Mouse (Mus musculus) neural tube, embryonic 14.5 days (tissue): ENCODE results near the gene Mtif2. TPM values are rescaled to one million over a fixed set of nuclear protein-coding genes. Genes with fewer than 3 reads are reported as not detected.
"Not testable (repeated sequence)": the region's sequence is repeated elsewhere in the genome, so short reads cannot be mapped to it uniquely, and the experiment has no call there.

Experiments used
- ATAC-seq: fragments of 200-750 bp; cut with Nextera tagmentation; 2 replicates; pipeline ENCODE4 v1.8.0; 2017; ENCODE audit warnings: low read depth, mild to moderate bottlenecking, moderate TSS enrichment, moderate library complexity
- H3K27ac ChIP-seq: fragments of 300-500 bp; sonication (generic); 2 replicates; pipeline ENCODE4 v1.5.1; 2014; ENCODE audit warnings: low read depth, mild to moderate bottlenecking, control low read depth, low read length, moderate library complexity, mixed read lengths
- H3K27me3 ChIP-seq: fragments of 300-500 bp; sonication (generic); 2 replicates; pipeline ENCODE4 v1.6.1; 2014; ENCODE audit warnings: low read length; ENCODE audit not compliant: control insufficient read depth, insufficient read depth
- H3K36me3 ChIP-seq: fragments of 300-500 bp; sonication (generic); 2 replicates; pipeline ENCODE4 v1.6.1; 2014; ENCODE audit warnings: low read length, mixed read lengths; ENCODE audit not compliant: control insufficient read depth, insufficient read depth
- H3K4me1 ChIP-seq: fragments of 300-500 bp; sonication (generic); 2 replicates; pipeline ENCODE4 v1.6.1; 2014; ENCODE audit warnings: low read length; ENCODE audit not compliant: control insufficient read depth, insufficient read depth
- H3K4me2 ChIP-seq: fragments of 300-500 bp; sonication (generic); 2 replicates; pipeline ENCODE4 v1.6.1; 2014; ENCODE audit warnings: mild to moderate bottlenecking, low read depth, low read length, control low read depth
- H3K4me3 ChIP-seq: fragments of 300-500 bp; sonication (generic); 2 replicates; pipeline ENCODE4 v1.5.1; 2014; ENCODE audit warnings: low read depth, low read length, control low read depth, mixed read lengths
- H3K9ac ChIP-seq: fragments of 300-500 bp; sonication (generic); replicated peaks from 2 replicates; pipeline ENCODE4 v1.6.1; 2014; ENCODE audit warnings: low read depth, mild to moderate bottlenecking, control low read depth, low read length, mixed read lengths
- H3K9me3 ChIP-seq: fragments of 300-500 bp; sonication (generic); 2 replicates; pipeline ENCODE4 v1.6.1; 2016; ENCODE audit warnings: low read length; ENCODE audit not compliant: control insufficient read depth
- WGBS: fragments of 180-500 bp; shearing (Covaris S2); extraction: QIAGEN DNeasy Blood & Tissue Kit; methylation state at CpG from one replicate; pipeline ENCODE4 v1.1.7; 2014; 5-methylcytosine and 5-hydroxymethylcytosine counted together
- polyA plus RNA-seq: library from polyadenylated mRNA; unstranded; fragments of >200 nt; fragmentation: Nextera tagmentation; extraction: Ambion mirVana; gene quantifications from 2 replicates; pipeline ENCODE4 v1.2.1, GENCODE M21; 2014

The Mtif2 gene
- polyA plus RNA-seq, 1 experiment from 2014 or later: 48.5 TPM

- WGBS: 3% methylated on average over 40 of the region's 40 CpGs
- Histone ChIP-seq H3K9me3 (no peaks in the 10 kb centered on the region), H3K4me3 (peak within 1 kb of the TSS; percentile 45), H3K36me3 (no peaks in the 10 kb centered on the region; the same call in 1 of the 2 replicates), H3K27ac (peak within 1 kb of the TSS; percentile 6; the same call in 1 of the 2 replicates), H3K4me2 (peak within 1 kb of the TSS; percentile 63), H3K4me1 (no peaks in the 10 kb centered on the region), H3K9ac (peak within 1 kb of the TSS; percentile 43), H3K27me3 (no peaks in the 10 kb centered on the region)
- ATAC-seq: peak; percentile 98
Observed at GRCm38 (mm10) chr11:29514682-29515412, 11.4 kb upstream of the Mtif2 start, which contains the start of gene Prorsd1. Gene Prorsd1, minus strand, starts transcription at chr11:29515033.

- Histone ChIP-seq H3K27me3 (no peaks in the 10 kb centered on the region), H3K4me1 (no peaks in the 10 kb centered on the region), H3K27ac (no peak overlapping the region), H3K9ac (no peak overlapping the region), H3K9me3 (no peaks in the 10 kb centered on the region), H3K4me3 (no peak overlapping the region), H3K36me3 (peaks cover 35% of the 10 kb centered on the region), H3K4me2 (no peak overlapping the region)
- no peak for ATAC-seq
- 97% methylated on average over 1 of the region's 1 CpGs for WGBS
Observed at GRCm38 (mm10) chr11:29538201-29538600, 12.0 kb downstream of the Mtif2 start.

DNA sequence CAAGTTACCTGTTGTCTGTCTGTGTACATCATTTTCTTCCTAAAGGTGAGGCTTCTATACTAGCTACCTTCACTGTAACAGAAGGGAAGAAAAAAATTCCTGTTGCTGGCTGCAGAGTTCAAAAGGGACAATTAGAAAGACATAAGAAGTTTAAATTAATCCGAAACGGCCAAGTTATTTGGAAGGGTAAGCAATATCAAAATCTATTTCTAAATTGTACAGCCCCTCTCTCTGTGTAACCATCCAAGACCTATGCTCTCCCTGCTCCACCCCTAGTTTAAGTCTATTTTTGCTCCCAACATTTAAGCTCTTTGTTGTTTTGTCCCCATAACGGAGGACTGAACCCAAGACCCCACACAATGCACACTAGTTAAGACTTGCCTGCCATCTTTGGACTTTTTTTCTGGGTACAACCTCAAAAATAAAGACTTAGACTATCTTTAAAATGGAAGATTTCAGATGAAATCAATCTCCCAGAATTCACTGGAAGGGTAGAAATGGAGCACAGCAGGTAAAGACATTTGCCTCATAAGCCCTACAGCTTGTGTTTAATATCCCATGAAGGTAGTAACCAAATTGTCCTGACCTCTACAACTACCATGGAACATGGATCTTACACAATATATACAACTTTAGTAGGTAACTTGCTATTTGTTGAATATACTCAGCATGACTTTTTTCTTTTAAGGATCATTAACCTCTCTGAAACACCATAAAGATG, 18.2 kb downstream of the Mtif2 start:
- peaks cover 29% of the 10 kb centered on the region for H3K36me3 ChIP-seq
- peaks cover 8% of the 10 kb centered on the region; the same call in 1 of the 2 replicates for H3K4me1 ChIP-seq
- H3K9me3 ChIP-seq: no peaks in the 10 kb centered on the region
- ATAC-seq: no peak
- H3K27me3 ChIP-seq: no peaks in the 10 kb centered on the region
- no peak overlapping the region for H3K27ac ChIP-seq
- H3K4me3 ChIP-seq: no peak overlapping the region
- WGBS: 94% methylated on average over 3 of the region's 3 CpGs
- H3K9ac ChIP-seq: no peak overlapping the region
- no peak overlapping the region for H3K4me2 ChIP-seq

DNA sequence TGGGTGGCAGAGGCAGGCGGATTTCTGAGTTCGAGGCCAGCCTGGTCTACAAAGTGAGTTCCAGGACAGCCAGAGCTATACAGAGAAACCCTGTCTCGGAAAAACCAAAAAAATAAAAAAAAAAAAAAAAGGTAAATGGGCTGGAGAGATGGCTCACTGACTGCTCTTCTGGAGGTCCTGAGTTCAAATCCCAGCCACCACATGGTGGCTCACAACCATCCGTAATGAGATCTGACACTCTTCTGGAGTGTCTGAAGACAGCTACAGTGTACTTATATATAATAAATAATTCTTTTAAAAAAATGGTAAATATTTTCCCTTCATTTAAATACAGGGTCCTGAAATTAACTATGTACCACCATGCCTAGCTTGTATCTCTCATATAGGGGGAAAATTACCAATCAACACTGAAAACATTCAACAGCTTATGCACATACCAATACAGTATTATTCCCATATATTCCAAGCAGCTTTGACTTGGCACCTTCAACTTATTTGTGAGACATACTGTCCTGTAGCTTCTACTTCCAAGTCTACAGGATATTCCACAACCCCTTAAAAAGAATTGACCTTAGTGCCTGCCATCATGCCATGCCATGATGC, 19.0 kb downstream of the Mtif2 start:
- not testable (repeated sequence) for H3K27ac ChIP-seq, ATAC-seq, H3K9ac ChIP-seq, H3K4me1 ChIP-seq, H3K4me2 ChIP-seq, H3K4me3 ChIP-seq, H3K27me3 ChIP-seq, H3K9me3 ChIP-seq
- peaks cover 29% of the 10 kb centered on the region for H3K36me3 ChIP-seq
- 90% methylated on average over 4 of the region's 4 CpGs for WGBS

DNA sequence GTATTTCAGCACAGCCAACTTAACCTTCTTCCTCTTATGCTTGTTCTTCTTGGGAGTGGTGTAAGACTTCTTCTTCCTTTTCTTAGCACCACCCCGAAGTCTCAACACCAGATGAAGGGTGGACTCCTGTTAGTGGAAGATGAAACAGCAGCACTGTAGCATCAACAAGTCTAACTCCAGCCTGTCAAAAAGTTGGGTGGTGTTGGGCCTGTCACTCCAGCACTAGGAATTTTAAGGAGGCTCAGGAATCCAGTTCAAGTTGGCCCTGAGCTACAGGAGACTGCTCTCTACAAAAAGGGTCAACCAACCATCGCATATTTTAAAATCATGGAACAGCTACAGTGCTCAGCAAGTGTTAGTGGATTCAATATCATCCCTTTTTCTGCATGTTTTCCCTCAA, 20.1 kb downstream of the Mtif2 start:
- not testable (repeated sequence) for H3K9ac ChIP-seq, H3K4me1 ChIP-seq, H3K27ac ChIP-seq, H3K9me3 ChIP-seq, ATAC-seq, H3K27me3 ChIP-seq
- peak overlapping the region; percentile 63; the same call in 1 of the 2 replicates for H3K4me3 ChIP-seq
- WGBS: 90% methylated on average over 2 of the region's 2 CpGs
- peak overlapping the region; percentile 60 for H3K4me2 ChIP-seq
- H3K36me3 ChIP-seq: peaks cover 28% of the 10 kb centered on the region

GRCm38 (mm10) chr11:29546762-29547161, 20.6 kb downstream of the Mtif2 start:
- Histone ChIP-seq H3K4me1 (peaks cover 8% of the 10 kb centered on the region; the same call in 1 of the 2 replicates), H3K4me2 (peak overlapping the region; percentile 60), H3K9ac (peak overlapping the region; percentile 80; the same call in 1 of the 2 replicates), H3K9me3 (no peaks in the 10 kb centered on the region), H3K27ac (no peak overlapping the region), H3K36me3 (peaks cover 23% of the 10 kb centered on the region), H3K4me3 (peak overlapping the region; percentile 63), H3K27me3 (no peaks in the 10 kb centered on the region)
- 25% methylated on average over 2 of the region's 2 CpGs for WGBS
- no peak for ATAC-seq

DNA sequence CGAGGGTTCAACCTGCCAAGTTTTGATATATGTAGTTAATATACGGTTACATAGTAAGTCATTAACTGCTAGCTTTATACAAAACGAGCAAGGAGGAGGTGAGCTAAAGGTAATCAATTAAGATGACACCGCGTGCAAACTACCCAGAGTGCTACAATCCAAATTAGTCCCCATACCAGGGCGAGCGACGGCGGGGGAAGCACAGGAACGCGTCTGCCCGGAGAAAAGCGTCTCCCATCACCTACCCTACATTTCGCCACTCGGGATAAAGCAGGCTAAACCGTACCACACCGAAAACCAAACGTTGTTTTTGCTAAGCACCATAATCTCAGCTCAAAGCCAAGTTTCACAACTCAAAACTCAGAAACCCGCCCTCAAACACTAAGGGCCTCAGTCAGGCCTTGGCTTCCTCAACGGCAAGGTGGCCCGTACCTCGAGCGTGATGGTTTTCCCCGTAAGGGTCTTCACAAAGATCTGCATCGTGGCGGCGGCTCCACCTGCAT, 21.1 kb downstream of the Mtif2 start:
- Histone ChIP-seq H3K9me3 (no peaks in the 10 kb centered on the region), H3K4me1 (peaks cover 8% of the 10 kb centered on the region; the same call in 1 of the 2 replicates), H3K9ac (peak overlapping the region; percentile 80), H3K36me3 (peaks cover 21% of the 10 kb centered on the region), H3K27ac (peak overlapping the region; percentile 79; the same call in 1 of the 2 replicates), H3K4me3 (peak overlapping the region; percentile 63), H3K27me3 (no peaks in the 10 kb centered on the region), H3K4me2 (peak overlapping the region; percentile 60)
- under 1% methylated on average over 27 of the region's 27 CpGs for WGBS
- peak; percentile 13 for ATAC-seq

GRCm38 (mm10) chr11:29547752-29548503, 21.7 kb downstream of the Mtif2 start, which contains the start of the genes Clhc1 and Rps27a:
Gene Clhc1, plus strand, starts transcription at chr11:29547950.
Gene Rps27a, minus strand, starts transcription at chr11:29548109.
- Histone ChIP-seq H3K9me3 (no peaks in the 10 kb centered on the region), H3K4me2 (peak within 1 kb of the TSS; percentile 67), H3K4me3 (peak within 1 kb of the TSS; percentile 63), H3K36me3 (peaks cover 19% of the 10 kb centered on the region), H3K27ac (peak within 1 kb of the TSS; percentile 79), H3K9ac (peak within 1 kb of the TSS; percentile 80), H3K4me1 (peaks cover 8% of the 10 kb centered on the region; the same call in 1 of the 2 replicates), H3K27me3 (no peaks in the 10 kb centered on the region)
- ATAC-seq: peak; percentile 98
- under 1% methylated on average over 46 of the region's 46 CpGs for WGBS
